ENCODE assay signal across 12 mouse cellular contexts in the genomic region with DNA sequence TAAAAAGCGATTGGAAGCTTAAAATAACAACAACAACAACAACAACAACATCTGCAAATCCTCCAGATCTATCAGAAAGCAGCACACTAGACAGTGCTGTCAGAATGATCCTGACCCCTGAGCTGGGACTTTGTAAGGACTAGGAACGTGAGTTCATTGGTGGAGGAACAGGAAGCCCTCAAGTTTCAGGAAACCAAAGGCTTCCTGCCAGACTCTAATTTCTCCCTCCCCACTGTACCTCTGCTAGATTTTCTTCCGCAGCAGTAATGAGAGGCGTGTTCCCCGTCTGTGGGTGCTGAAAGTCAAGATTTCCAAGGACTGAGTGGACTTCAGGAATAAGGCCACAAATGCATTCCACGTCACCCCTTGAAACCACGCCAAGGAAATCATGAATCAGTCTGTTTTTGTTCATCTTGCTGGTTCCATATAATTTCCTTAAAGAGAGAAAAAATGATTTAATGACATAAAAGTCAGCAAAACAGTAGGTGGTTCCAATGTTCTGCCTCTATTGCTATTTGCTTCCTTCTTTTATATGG. TPM values are rescaled to one million over a fixed set of nuclear protein-coding genes. Genes with fewer than 3 reads are reported as not detected.
DNase-seq lines count a peak whose midpoint lies in the region; TF ChIP-seq lines count a peak whose summit lies in the region.
"Had no signal": no experiment of that assay in that cellular context is flagged by ENCODE, and none has a peak within 500 bp of the region (broad histone marks: within the 10 kb centered on the region; RNA-seq: fewer than 3 reads in every experiment).

No protein-coding gene starts in this region.

- no peak for TF ChIP-seq POLR2A in myocyte (IDR thresholded peaks at IDR 0.05; ENCODE audit: insufficient read length, low read depth)

- H3K79me2 ChIP-seq in myocyte (ENCODE audit: control insufficient read depth, insufficient read depth), result no peaks in the 10 kb centered on the region

- intact Hi-C loops in heart, postnatal 25 days (cut with DNase I), result no loop called here

- peak; percentile 90 for DNase-seq in heart, adult 11 months
- DNase-seq in heart, postnatal 25 days (ENCODE audit: low spot score), result no peak
- peak; percentile 19 to 21 for DNase-seq in spleen, postnatal 36 days (ENCODE audit: low spot score in 2 of 2)
- no peak for DNase-seq in spleen, adult 18-20 months
- DNase-seq in brain, adult 2 months (ENCODE audit: low read depth, low spot score), result peak; percentile 22
- DNase-seq in MN1 (ENCODE audit: low spot score), result no peak
- no peak for DNase-seq in right cerebral cortex, adult 2 months (ENCODE audit: low spot score in 2 of 2)
- DNase-seq: cerebellum, adult 18-20 months had no signal

- H3K4me3 ChIP-seq in myocyte, result no peak overlapping the region
- H3K4me3 ChIP-seq: hindbrain, embryonic 10.5 days; limb, embryonic 12.5 days had no signal

- H3K27me3 ChIP-seq in myocyte (ENCODE audit: control insufficient read depth, insufficient read depth, insufficient read length), result no peaks in the 10 kb centered on the region
- H3K27me3 ChIP-seq: CH12.LX; limb, embryonic 12.5 days had no signal

- H3K4me2 ChIP-seq in myocyte (ENCODE audit: low read depth), result peak overlapping the region; percentile 10
- H3K4me2 ChIP-seq: limb, embryonic 12.5 days had no signal

- no peaks in the 10 kb centered on the region for H3K36me3 ChIP-seq in myocyte (ENCODE audit: control insufficient read depth, insufficient read depth)
- H3K36me3 ChIP-seq: hindbrain, embryonic 10.5 days; limb, embryonic 12.5 days had no signal

- H3ac ChIP-seq in myocyte (ENCODE audit: control insufficient read depth, insufficient read length), result no peak overlapping the region

TF ChIP-seq in myocyte, 11 proteins besides CTCF, POLR2A, EP300 and RAD21:
- TF ChIP-seq USF1 (IDR thresholded peaks at IDR 0.05; ENCODE audit: low read depth), result no peak

RNA-seq across cellular contexts. Expression of gene Map3k19, which starts 4.7 kb away (rescaled TPM):
- total RNA-seq in heart, postnatal 25 days (2021), result not detected
- polyA plus RNA-seq in myocyte (2012; fragmentation: generic; extraction: Trizol), result 0.18 TPM
- polyA plus RNA-seq: limb, embryonic 12.5 days had no signal

RNA-seq across cellular contexts. Expression of gene Rab3gap1, which starts 18.4 kb away (rescaled TPM):
- total RNA-seq in heart, postnatal 25 days (2021), result 10 to 100 TPM; 35.0 to 38.0 TPM
- 20.0 TPM for polyA plus RNA-seq in myocyte (2012; fragmentation: generic; extraction: Trizol)

Comparison
In these comparisons a context has a peak if more than half of its experiments do, and no peak if none do; other contexts are left out.
1. DNase-seq: peak in heart, adult 11 months (single experiment), spleen, postnatal 36 days (2 of 2) and brain, adult 2 months (single experiment); none in heart, postnatal 25 days (single experiment), spleen, adult 18-20 months (0 of 2), MN1 (single experiment) and right cerebral cortex, adult 2 months (0 of 2).